Mouse (Mus musculus): ENCODE data around the gene Gm49325.

Gm49325 gene

GRCm38 (mm10) chr10:77605908-77606826 is at the start of gene Gm49325, which contains the start of gene Sumo3:
Gene Gm49325, plus strand, starts transcription at chr10:77606197.
Gene Sumo3, plus strand, starts transcription at chr10:77606097.
- peak; percentile 84 for DNase-seq (ENCODE audit: low read depth)

- DNase-seq (ENCODE audit: low read depth): no peak
These were observed 49.4 kb upstream of the Gm49325 start for GRCm38 (mm10) chr10:77556631-77557030.

GRCm38 (mm10) chr10:77557641-77558040 is 48.4 kb upstream of the Gm49325 start:
- DNase-seq (ENCODE audit: low read depth): no peak

- no peak for DNase-seq (ENCODE audit: low read depth)
These were observed 45.9 kb upstream of the Gm49325 start for GRCm38 (mm10) chr10:77560090-77560489.

- no peak for DNase-seq (ENCODE audit: low read depth)
These were observed 45.2 kb upstream of the Gm49325 start for GRCm38 (mm10) chr10:77560830-77561229.

GRCm38 (mm10) chr10:77561508-77561907 is 44.5 kb upstream of the Gm49325 start:
- no peak for DNase-seq (ENCODE audit: low read depth)

- no peak for DNase-seq (ENCODE audit: low read depth)
These were observed 41.0 kb upstream of the Gm49325 start for GRCm38 (mm10) chr10:77565005-77565404.

- peak; percentile 71 for DNase-seq (ENCODE audit: low read depth)
These were observed 39.3 kb upstream of the Gm49325 start for GRCm38 (mm10) chr10:77566651-77567050.

- no peak for DNase-seq (ENCODE audit: low read depth)
These were observed 36.5 kb upstream of the Gm49325 start for GRCm38 (mm10) chr10:77569481-77569880.

GRCm38 (mm10) chr10:77569973-77570658 is 35.9 kb upstream of the Gm49325 start:
- DNase-seq (ENCODE audit: low read depth): no peak

- DNase-seq (ENCODE audit: low read depth): no peak
These were observed 33.8 kb upstream of the Gm49325 start for GRCm38 (mm10) chr10:77572225-77572624.

GRCm38 (mm10) chr10:77573162-77573561 is 32.8 kb upstream of the Gm49325 start:
- no peak for DNase-seq (ENCODE audit: low read depth)

- no peak for DNase-seq (ENCODE audit: low read depth)
These were observed 25.7 kb upstream of the Gm49325 start for GRCm38 (mm10) chr10:77580027-77580920.

GRCm38 (mm10) chr10:77581023-77581407 is 25.0 kb upstream of the Gm49325 start:
- no peak for DNase-seq (ENCODE audit: low read depth)

- peak; percentile 92 for DNase-seq (ENCODE audit: low read depth)
These were observed 24.4 kb upstream of the Gm49325 start, which contains the start of gene Pttg1ip for GRCm38 (mm10) chr10:77581408-77582284. Gene Pttg1ip, plus strand, starts transcription at chr10:77581720.

GRCm38 (mm10) chr10:77582285-77582618 is 23.7 kb upstream of the Gm49325 start:
- DNase-seq (ENCODE audit: low read depth): no peak

GRCm38 (mm10) chr10:77583795-77584422 is 22.1 kb upstream of the Gm49325 start:
- peak; percentile 38 for DNase-seq (ENCODE audit: low read depth)

GRCm38 (mm10) chr10:77586637-77587036 is 19.4 kb upstream of the Gm49325 start:
- DNase-seq (ENCODE audit: low read depth): no peak

- DNase-seq (ENCODE audit: low read depth): no peak
These were observed 18.8 kb upstream of the Gm49325 start for GRCm38 (mm10) chr10:77587091-77587775.

- DNase-seq (ENCODE audit: low read depth): no peak
These were observed 18.0 kb upstream of the Gm49325 start for GRCm38 (mm10) chr10:77588036-77588435.

All from c-Kit-positive CD71-negative TER-119-negative erythroid progenitor cells, embryonic 14.5 days (primary cell).